14 mouse cellular contexts compared by ENCODE assay signal in the genomic region with DNA sequence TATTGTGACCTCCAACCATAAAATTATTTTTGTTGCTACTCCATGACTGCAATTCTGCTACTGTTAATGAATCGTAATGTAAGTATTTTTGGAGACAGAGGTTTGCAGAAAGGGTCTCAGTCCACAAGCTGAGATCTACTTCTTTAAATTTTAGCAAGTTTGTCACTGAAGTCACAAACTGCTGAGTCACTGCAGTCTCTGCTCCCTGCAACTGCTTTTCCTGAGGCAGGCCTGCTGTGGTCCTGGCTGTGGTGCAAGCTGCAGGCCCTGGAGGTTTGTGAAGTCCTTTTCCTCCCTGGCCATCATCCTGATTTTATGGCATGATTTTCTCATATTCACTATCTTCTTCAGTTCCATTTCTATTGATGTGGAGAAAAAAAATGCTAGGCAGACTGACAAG.
A peak's percentile ranks its signal among the peaks of the same experiment; 100 is the strongest.
DNase-seq lines count a peak whose midpoint lies in the region; TF ChIP-seq lines count a peak whose summit lies in the region.
"Had no signal": no experiment of that assay in that cellular context is flagged by ENCODE, and none has a peak within 500 bp of the region (broad histone marks: within the 10 kb centered on the region; RNA-seq: fewer than 3 reads in every experiment).

No protein-coding gene starts in this region.

- 77% methylated on average over 1 of the region's 1 CpGs for WGBS in heart, embryonic 10.5 days
- WGBS in cerebellum, adult 2 months: 95% methylated on average over 1 of the region's 1 CpGs

- H3K27ac ChIP-seq in gastrocnemius, adult 2 months: no peak overlapping the region
- H3K27ac ChIP-seq in heart, embryonic 10.5 days: no peak overlapping the region
- H3K27ac ChIP-seq in cerebellum, adult 2 months (ENCODE audit: insufficient read depth, low read length): no peak overlapping the region
- H3K27ac ChIP-seq: embryonic facial prominence, embryonic 15.5 days; hindbrain, embryonic 13.5 days; lung, embryonic 15.5 days; midbrain, embryonic 10.5 days had no signal

- H3K27me3 ChIP-seq in heart, embryonic 10.5 days (ENCODE audit: insufficient read depth, poor library complexity, severe bottlenecking): no peaks in the 10 kb centered on the region
- H3K27me3 ChIP-seq in cerebellum, adult 2 months (ENCODE audit: control insufficient read depth, insufficient read depth, low read length): no peaks in the 10 kb centered on the region
- H3K27me3 ChIP-seq: embryonic facial prominence, embryonic 15.5 days; hindbrain, embryonic 13.5 days; lung, embryonic 15.5 days had no signal

- no peaks in the 10 kb centered on the region for H3K36me3 ChIP-seq in heart, embryonic 10.5 days
- H3K36me3 ChIP-seq: embryonic facial prominence, embryonic 15.5 days; hindbrain, embryonic 13.5 days; lung, embryonic 15.5 days; midbrain, embryonic 10.5 days had no signal

- no peak overlapping the region for H3K4me3 ChIP-seq in gastrocnemius, adult 2 months
- no peak overlapping the region for H3K4me3 ChIP-seq in heart, embryonic 10.5 days
- H3K4me3 ChIP-seq in cerebellum, adult 2 months (replicated peaks; ENCODE audit: insufficient read depth, low read depth, low read length): no peak overlapping the region
- H3K4me3 ChIP-seq: embryonic facial prominence, embryonic 15.5 days; hindbrain, embryonic 13.5 days; lung, embryonic 15.5 days; midbrain, embryonic 10.5 days had no signal

- H3K9me3 ChIP-seq in heart, embryonic 10.5 days: no peaks in the 10 kb centered on the region
- H3K9me3 ChIP-seq: embryonic facial prominence, embryonic 15.5 days; hindbrain, embryonic 13.5 days; lung, embryonic 15.5 days; midbrain, embryonic 10.5 days had no signal

- intact Hi-C loops in gastrocnemius, adult 2 months (cut with DNase I): no loop called here

- DNase-seq in gastrocnemius, adult 2 months: peak; percentile 45
- DNase-seq in gastrocnemius, postnatal 10 days: no peak
- DNase-seq in 3134 (ENCODE audit: extremely low read depth, insufficient read length, low spot score) (peak; percentile 9), adipocyte (ENCODE audit: low spot score) (peak; percentile 25)
- DNase-seq in heart, embryonic 10.5 days (ENCODE audit: low spot score): peak; percentile 28
- no peak for DNase-seq in retina, postnatal 1 day
- no peak for DNase-seq in cerebellum, adult 2 months
- DNase-seq in right cerebral cortex, postnatal 4 days: no peak
- DNase-seq: gastrocnemius, postnatal 36 days; kidney, adult 18-20 months had no signal

- TF ChIP-seq POLR2A in cerebellum, adult 2 months (IDR thresholded peaks at IDR 0.05; ENCODE audit: borderline replicate concordance, insufficient read depth, low read length): no peak

- TF ChIP-seq CTCF in gastrocnemius, adult 2 months (IDR thresholded peaks at IDR 0.05): no peak
- no peak for TF ChIP-seq CTCF in cerebellum, adult 2 months (IDR thresholded peaks at IDR 0.05; ENCODE audit: borderline replicate concordance, insufficient read depth, low read depth, low read length)

- no peaks in the 10 kb centered on the region for H3K4me1 ChIP-seq in heart, embryonic 10.5 days
- no peaks in the 10 kb centered on the region for H3K4me1 ChIP-seq in cerebellum, adult 2 months (ENCODE audit: control insufficient read depth, insufficient read depth, low read length)
- H3K4me1 ChIP-seq: embryonic facial prominence, embryonic 15.5 days; hindbrain, embryonic 13.5 days; lung, embryonic 15.5 days; midbrain, embryonic 10.5 days had no signal

Comparison
In these comparisons a context has a peak if more than half of its experiments do, and no peak if none do; other contexts are left out.
1. DNase-seq: peak in gastrocnemius, adult 2 months (single experiment), 3134 (single experiment), adipocyte (single experiment) and heart, embryonic 10.5 days (single experiment); none in gastrocnemius, postnatal 10 days (single experiment), retina, postnatal 1 day (single experiment), cerebellum, adult 2 months (0 of 2) and right cerebral cortex, postnatal 4 days (single experiment).